Mouse (Mus musculus): ENCODE measurements around the gene Trpv2. TPM values are rescaled to one million over a fixed set of nuclear protein-coding genes. Genes with fewer than 3 reads are reported as not detected.
A peak's percentile ranks its signal among the peaks of the same experiment; 100 is the strongest.
"Not testable (repeated sequence)": the region's sequence is repeated elsewhere in the genome, so short reads cannot be mapped to it uniquely, and the experiment has no call there.

Trpv2 gene
- total RNA-seq, 1 experiment from 2014 or later: 3.8 TPM

DNA sequence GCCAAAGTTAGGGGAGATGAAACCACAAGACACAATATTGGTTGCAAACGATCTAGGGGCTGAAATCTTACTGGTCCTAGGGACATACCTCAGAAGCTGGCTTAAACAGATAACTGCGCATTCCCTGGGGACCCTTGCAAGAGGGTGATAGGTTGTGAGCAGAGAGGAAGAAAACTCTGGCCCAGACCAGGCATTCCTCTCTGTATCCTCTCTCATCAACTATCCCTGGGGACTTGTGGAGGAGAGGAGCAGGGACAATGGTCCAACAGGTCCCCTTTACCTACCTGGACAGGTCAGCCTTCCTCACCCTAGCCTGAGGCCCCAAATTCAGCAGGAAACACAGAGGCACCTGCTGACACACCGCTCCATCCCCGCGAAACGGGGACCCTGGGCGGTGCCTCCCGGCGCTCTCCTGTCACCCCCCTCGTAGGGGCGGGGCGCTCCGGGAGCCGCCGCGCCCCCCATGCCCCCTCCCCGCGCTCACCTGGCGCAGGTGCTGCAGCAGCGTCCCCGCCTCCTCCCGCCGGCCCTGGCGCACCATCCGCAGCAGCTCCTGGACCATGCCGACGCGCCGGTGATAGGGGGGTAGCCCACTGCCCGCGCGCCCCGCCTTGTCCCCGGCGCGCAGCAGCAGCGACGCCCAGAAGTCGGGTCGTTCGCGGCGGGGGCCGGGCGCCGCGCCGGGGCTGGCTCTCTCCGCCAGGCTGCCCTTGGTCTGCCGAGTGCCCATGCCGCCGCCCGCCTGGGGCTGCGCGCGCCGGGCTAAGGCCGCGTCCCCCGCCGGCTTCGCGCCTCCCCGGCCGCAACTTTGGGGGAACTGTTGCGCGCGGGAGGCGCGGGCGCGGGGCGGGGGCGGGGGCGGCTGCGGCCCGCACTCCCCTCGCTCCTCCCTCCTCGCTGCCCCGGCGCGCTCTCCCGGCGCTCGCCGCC, 73.6 kb downstream of the Trpv2 start, which contains the start of gene Lrrc75a:
Gene Lrrc75a, minus strand, starts transcription at position 863 of the 930 bp plus-strand sequence.
- DNase-seq: peak; percentile 20

DNA sequence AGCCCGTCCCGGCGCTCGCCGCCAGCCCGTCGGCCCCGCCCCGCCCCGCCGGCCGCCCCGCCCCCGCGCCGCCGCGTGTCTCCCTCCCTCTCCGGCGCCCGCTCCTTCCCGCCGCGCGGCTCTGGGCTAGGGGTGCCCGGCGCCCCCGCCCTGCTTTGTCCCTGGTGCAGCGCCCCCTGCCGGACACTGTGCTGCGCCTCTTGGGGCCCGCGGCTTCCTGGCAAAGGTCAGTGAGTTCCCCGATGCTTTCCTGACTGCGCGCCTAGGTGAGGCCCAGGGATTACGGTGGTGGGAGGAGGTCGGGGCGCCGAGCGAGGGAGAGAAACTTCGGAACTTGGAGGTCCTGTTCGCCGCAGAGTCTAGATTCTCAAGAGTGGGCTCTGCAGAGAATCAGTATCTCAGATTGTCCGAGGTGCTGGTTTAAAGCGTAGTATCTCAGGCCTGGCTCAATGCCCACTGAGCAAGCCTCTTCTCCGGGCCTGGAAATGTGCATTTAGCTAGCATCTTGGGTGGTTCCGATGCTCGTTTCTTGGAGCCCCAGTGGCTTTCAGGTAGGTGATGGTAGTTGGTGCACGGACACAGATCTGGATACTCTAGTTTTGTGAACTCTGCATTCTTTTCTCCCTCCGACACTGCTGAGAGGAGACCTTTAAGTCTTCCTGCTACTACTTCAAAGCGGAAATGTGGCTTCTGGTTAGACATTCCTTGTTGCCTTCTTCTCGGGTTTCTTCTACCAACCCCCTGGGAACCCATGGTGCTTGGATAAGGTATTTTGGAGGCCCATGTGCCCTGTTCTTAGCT, 74.5 kb downstream of the Trpv2 start, which contains the start of gene Mmgt2:
Gene Mmgt2, plus strand, starts transcription at position 74 of the 801 bp plus-strand sequence.
- DNase-seq: peak; percentile 99

DNA sequence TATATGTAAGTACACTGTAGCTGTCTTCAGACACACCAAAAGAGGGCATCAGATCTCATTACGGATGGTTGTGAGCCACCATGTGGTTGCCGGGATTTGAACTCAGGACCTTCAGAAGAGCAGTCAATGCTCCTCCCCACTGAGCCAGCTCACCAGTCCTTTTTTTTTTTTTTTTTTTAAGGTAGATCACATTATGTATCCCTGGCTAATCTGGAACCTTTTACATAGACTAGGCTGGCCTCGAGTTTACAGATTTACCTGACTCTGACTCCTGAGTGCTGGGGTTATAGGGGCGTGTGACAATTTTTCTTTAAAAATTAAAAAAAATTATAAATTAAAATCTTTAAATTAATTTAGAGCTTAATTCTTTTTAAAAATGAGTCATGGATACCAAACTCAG, 75.5 kb downstream of the Trpv2 start:
- not testable (repeated sequence) for DNase-seq

Other genes starting within 250 kb of the Trpv2 start
- gene Pigl, start 116.0 kb upstream of the Trpv2 start, total RNA-seq (2021): 6.9 and 7.7 TPM in 2 replicates
- 197 and 214 TPM in 2 replicates for gene Ncor1, start 115.9 kb upstream of the Trpv2 start, total RNA-seq (2021)
- 40.5 and 50.7 TPM in 2 replicates for gene Cenpv, start 35.2 kb upstream of the Trpv2 start, total RNA-seq (2021)
- gene Ubb, start 23.3 kb upstream of the Trpv2 start, total RNA-seq (2021): 1,185 and 1,189 TPM in 2 replicates
- gene Lrrc75a, start 74.0 kb downstream of the Trpv2 start, total RNA-seq (2021): 28.7 and 31.7 TPM in 2 replicates
- gene Mmgt2, start 74.2 kb downstream of the Trpv2 start, total RNA-seq (2021): 26.6 and 35.7 TPM in 2 replicates
- 4.5 and 5.4 TPM in 2 replicates for gene Zfp287, start 157.4 kb downstream of the Trpv2 start, total RNA-seq (2021)
- not detected in 2 replicates for gene Gm10428, start 178.6 kb downstream of the Trpv2 start, total RNA-seq (2021)
- gene Zfp286, start 215.0 kb downstream of the Trpv2 start, total RNA-seq (2021): 3.1 and 3.4 TPM in 2 replicates
- 12.0 and 13.8 TPM in 2 replicates for gene Trim16, start 245.7 kb downstream of the Trpv2 start, total RNA-seq (2021)

All from adrenal gland, postnatal 14 days (tissue).